Mouse (Mus musculus): ENCODE results near the gene Slc12a9. TPM values are rescaled to one million over a fixed set of nuclear protein-coding genes. Genes with fewer than 3 reads are reported as not detected.

Slc12a9 gene
- 2.5 and 6.4 TPM in 2 replicates for polyA plus RNA-seq (2012; ENCODE audit: insufficient read depth, low replicate concordance)

DNA sequence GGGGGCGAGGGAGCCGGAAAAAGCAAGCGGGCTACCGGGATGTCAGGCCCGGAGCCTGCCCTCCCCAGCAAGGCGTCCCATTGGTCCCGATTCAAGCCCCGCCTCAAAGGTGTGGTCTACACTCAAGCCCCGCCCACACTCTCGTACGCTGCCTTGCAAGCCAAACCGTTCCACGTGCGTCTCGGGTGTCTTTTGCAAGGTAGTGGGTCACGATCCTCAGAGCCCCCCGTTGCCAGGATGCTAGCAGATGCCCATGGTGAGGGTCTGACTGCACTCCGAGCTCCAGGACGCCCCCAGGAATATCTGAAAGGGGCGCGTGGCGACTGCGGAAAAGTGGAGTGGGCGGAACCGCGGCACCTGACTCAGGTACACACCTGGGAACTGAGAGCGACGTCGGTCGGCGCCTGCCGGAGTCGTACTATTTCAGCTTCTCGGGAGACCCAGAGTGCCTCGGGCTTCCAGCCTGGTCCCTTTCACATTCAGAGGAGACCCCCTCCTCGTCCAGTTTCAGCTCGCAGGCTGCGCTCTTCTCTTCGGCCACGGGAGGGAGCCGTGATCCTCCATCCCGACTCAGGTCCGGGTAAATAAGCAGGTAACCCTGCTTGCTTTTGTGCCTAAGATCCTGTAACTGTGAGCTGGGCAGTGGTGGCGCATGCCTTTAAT lies at the start of gene Slc12a9:
TSS of gene Slc12a9 (minus strand) at position 86 of the 663 bp plus-strand sequence.
- H3K27me3 ChIP-seq (replicated peaks): peaks cover 19% of the 10 kb centered on the region
- TF ChIP-seq GATA1 (IDR thresholded peaks at IDR 0.05; ENCODE audit: borderline replicate concordance, low read length): no peak
- TF ChIP-seq FLI1 (IDR thresholded peaks at IDR 0.05; ENCODE audit: low read length): no peak
- peak within 1 kb of the TSS; percentile 97 for H3K4me3 ChIP-seq (replicated peaks)
- peaks cover 9% of the 10 kb centered on the region for H3K36me3 ChIP-seq (replicated peaks; ENCODE audit: low read length)
- H3K4me1 ChIP-seq: peaks cover 64% of the 10 kb centered on the region
- no peaks in the 10 kb centered on the region for H3K9me3 ChIP-seq

DNA sequence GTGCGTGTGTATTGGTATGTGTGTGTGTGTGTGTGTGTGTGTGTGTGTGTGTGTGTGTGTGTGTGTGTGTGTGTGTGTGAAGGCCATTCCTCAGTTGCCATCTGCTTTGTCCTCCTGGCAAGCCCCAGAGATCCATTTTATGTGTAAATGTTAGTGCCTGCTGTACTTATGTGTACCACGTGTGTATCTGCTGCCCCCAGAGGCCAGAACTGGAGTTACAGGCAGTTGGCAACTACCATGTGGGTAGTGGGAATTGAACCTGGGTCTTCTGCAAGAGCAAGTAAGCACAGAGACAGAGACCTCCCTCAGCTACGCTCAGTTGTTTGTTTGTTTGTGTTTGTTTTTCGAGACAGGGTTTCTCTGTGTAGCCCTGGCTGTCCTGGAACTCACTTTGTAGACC lies 47.8 kb upstream of the Slc12a9 start:
- Histone ChIP-seq H3K4me3 (replicated peaks) (no peak overlapping the region), H3K27me3 (replicated peaks) (peaks cover 38% of the 10 kb centered on the region), H3K4me1 (peaks cover 4% of the 10 kb centered on the region), H3K36me3 (replicated peaks; ENCODE audit: low read length) (no peaks in the 10 kb centered on the region), H3K9me3 (no peaks in the 10 kb centered on the region)
- TF ChIP-seq GATA1 (IDR thresholded peaks at IDR 0.05; ENCODE audit: borderline replicate concordance, low read length): no peak
- no peak for TF ChIP-seq FLI1 (IDR thresholded peaks at IDR 0.05; ENCODE audit: low read length)

DNA sequence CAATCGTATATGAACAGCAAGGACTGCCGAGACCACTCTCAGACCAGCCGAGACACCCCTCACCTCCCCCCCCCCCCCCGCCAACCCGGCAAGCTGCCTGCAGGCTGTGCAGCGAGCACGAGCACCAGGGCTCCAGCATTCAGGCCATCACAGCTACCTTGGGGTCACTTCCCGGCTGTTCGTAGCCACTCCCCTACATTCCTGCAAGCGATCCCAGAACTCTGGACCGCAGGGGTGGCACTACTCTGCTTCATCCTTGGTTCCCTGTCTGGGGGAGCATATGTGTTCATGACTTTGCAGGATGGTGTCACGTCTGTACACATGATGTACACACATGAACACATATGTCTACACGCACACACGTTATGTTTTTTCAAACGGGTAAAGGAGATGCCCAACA lies 44.2 kb upstream of the Slc12a9 start:
- no peak for TF ChIP-seq GATA1 (IDR thresholded peaks at IDR 0.05; ENCODE audit: borderline replicate concordance, low read length)
- no peak for TF ChIP-seq FLI1 (IDR thresholded peaks at IDR 0.05; ENCODE audit: low read length)
- H3K36me3 ChIP-seq (replicated peaks; ENCODE audit: low read length): no peaks in the 10 kb centered on the region
- peaks cover 4% of the 10 kb centered on the region for H3K4me1 ChIP-seq
- peaks cover 44% of the 10 kb centered on the region for H3K27me3 ChIP-seq (replicated peaks)
- no peak overlapping the region for H3K4me3 ChIP-seq (replicated peaks)
- H3K9me3 ChIP-seq: no peaks in the 10 kb centered on the region

DNA sequence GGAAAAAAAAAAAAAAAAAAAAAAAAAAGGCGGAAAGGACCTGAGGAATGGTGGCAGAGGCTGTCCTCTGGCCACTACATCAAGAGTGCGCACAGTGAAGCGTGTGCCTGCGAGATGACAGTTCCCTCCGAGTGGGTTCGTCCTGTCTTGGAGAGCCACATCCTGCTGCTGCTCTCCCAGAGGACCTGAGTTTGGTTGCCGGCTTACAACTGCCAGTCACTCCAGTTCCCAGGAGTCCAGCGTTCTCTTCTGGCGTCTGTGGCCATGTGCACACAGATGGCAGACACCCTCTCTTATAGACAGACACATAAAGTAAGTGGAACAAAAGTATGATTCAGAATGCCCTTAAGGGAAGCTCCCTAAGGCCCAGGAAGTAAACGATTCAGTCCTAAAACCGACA lies 43.8 kb upstream of the Slc12a9 start:
- H3K36me3 ChIP-seq (replicated peaks; ENCODE audit: low read length): no peaks in the 10 kb centered on the region
- H3K4me1 ChIP-seq: peaks cover 4% of the 10 kb centered on the region
- H3K27me3 ChIP-seq (replicated peaks): peaks cover 43% of the 10 kb centered on the region
- H3K9me3 ChIP-seq: no peaks in the 10 kb centered on the region
- TF ChIP-seq FLI1 (IDR thresholded peaks at IDR 0.05; ENCODE audit: low read length) (no peak), GATA1 (IDR thresholded peaks at IDR 0.05; ENCODE audit: borderline replicate concordance, low read length) (no peak)
- H3K4me3 ChIP-seq (replicated peaks): no peak overlapping the region

DNA sequence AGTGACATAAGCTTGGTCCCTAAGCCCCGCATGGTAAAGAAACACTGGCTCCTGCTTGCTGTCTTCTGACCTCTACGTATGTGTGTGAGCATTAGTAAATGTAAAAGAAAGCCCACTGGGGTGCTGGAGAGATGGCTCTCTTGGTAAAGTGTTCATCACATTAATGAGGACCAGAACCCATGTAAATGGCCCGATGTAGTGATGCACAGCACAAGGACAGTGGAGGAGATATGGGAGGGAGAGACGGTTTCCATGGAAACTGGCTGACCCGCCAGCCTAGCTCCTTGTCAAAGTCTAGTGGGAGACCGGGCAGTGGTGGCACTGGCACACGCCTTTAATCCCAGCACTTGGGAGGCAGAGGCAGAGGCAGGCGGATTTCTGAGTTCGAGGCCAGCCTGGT lies 43.3 kb upstream of the Slc12a9 start:
- Histone ChIP-seq H3K4me3 (replicated peaks) (no peak overlapping the region), H3K4me1 (peaks cover 4% of the 10 kb centered on the region), H3K9me3 (no peaks in the 10 kb centered on the region), H3K27me3 (replicated peaks) (peaks cover 43% of the 10 kb centered on the region), H3K36me3 (replicated peaks; ENCODE audit: low read length) (no peaks in the 10 kb centered on the region)
- TF ChIP-seq FLI1 (IDR thresholded peaks at IDR 0.05; ENCODE audit: low read length): no peak

DNA sequence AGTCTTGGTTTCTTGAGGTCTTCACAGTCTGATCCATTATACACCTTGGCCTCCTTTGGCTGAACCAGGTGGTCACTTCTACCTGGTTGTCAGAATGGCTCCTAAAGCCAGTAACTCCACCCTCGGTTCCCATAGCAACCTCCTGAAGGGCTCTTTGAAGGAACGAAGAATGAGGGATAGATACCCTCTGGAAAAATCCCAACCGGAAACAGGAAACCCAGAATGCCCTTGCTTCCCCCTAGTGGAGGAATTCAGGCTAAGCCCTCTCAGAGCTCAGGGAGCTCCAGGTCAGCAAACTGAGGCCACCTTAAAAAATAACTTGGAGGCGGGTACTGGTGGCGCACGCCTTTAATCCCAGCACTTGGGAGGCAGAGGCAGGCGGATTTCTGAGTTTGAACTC lies 42.8 kb upstream of the Slc12a9 start:
- H3K4me1 ChIP-seq: peaks cover 4% of the 10 kb centered on the region
- no peaks in the 10 kb centered on the region for H3K36me3 ChIP-seq (replicated peaks; ENCODE audit: low read length)
- peaks cover 44% of the 10 kb centered on the region for H3K27me3 ChIP-seq (replicated peaks)
- H3K4me3 ChIP-seq (replicated peaks): no peak overlapping the region
- H3K9me3 ChIP-seq: no peaks in the 10 kb centered on the region
- TF ChIP-seq FLI1 (IDR thresholded peaks at IDR 0.05; ENCODE audit: low read length): no peak
- TF ChIP-seq GATA1 (IDR thresholded peaks at IDR 0.05; ENCODE audit: borderline replicate concordance, low read length): no peak

DNA sequence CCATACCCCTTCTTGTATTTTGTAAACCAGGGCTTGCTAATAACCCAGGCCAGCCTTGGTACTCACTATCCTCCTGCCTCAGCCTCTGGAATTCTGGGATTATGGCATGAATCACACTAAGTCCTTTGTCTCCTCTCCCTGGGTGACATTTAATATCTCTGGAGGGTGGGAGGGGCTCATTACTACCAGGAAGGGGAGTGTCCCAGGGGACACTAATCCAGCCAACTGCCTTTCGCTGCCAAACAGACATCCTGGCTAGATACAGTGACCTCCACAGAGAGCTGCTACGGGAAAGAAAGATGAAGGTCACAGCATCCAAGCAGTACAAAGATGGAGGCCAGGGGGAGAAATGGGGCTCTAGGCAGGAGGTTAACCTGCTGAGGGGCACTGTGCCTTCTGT lies 42.2 kb upstream of the Slc12a9 start:
- Histone ChIP-seq H3K36me3 (replicated peaks; ENCODE audit: low read length) (no peaks in the 10 kb centered on the region), H3K4me1 (peaks cover 7% of the 10 kb centered on the region), H3K4me3 (replicated peaks) (no peak overlapping the region), H3K9me3 (no peaks in the 10 kb centered on the region), H3K27me3 (replicated peaks) (peaks cover 49% of the 10 kb centered on the region)
- TF ChIP-seq FLI1 (IDR thresholded peaks at IDR 0.05; ENCODE audit: low read length) (no peak), GATA1 (IDR thresholded peaks at IDR 0.05; ENCODE audit: borderline replicate concordance, low read length) (no peak)

DNA sequence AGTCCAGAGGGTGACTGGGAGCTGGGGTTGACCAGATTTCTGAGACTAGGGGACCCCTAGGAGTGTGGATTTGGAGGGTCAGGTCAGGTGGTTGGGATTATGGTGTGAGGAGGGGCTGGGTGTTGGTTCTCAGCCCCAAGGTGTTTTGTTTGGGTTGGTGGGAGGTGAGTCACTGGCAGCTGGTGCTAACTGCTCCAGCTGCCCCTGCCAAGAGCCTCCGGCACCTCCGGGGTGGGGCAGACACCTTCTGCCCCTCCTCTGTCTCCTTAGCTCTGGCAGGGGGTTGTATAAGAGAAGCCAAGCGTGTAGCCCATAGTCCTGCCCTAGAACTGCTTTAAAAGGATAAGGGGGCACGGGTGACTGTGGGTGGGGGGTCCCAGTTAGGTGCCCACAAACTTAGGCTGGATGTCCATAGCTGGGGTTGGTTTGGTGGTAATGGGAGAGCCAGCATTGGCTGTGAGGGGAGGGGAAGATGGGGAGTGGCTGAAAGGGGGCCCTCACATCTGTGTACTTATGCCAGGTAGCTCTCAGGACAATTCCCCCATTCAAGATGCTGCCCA lies 41.2 kb upstream of the Slc12a9 start:
- no peak for TF ChIP-seq FLI1 (IDR thresholded peaks at IDR 0.05; ENCODE audit: low read length)
- H3K4me3 ChIP-seq (replicated peaks): no peak overlapping the region
- H3K4me1 ChIP-seq: peaks cover 9% of the 10 kb centered on the region
- H3K9me3 ChIP-seq: no peaks in the 10 kb centered on the region
- peaks cover 53% of the 10 kb centered on the region for H3K27me3 ChIP-seq (replicated peaks)
- H3K36me3 ChIP-seq (replicated peaks; ENCODE audit: low read length): no peaks in the 10 kb centered on the region

DNA sequence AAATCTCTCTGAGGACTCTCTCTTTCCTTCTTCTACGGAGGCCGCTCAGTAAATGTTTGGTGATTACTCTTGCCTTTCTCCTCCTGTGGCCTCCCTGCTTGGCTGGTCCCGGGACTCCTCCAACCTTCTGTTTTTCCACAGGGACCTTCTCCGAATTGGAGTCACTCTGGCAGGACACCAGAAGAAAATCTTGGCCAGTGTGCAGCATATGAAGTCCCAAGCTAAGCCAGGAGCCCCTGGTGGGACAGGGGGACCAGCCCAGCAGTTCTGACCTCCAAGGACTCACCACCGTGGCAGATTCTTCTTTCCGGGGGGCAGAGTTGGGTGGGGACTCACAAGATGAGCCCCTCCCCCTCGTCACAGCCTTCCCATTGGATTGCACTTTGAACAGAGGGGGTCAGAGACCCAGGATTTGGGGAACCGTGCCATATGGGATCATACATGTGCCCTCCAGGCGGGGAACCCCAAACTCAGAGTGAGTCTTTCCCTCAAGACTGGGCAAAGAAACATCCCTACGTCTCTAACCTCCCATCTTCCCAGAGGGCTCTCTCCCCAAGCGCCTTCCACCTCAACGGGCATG lies 40.1 kb upstream of the Slc12a9 start:
- Histone ChIP-seq H3K4me3 (replicated peaks) (no peak overlapping the region), H3K4me1 (peaks cover 9% of the 10 kb centered on the region), H3K27me3 (replicated peaks) (peaks cover 57% of the 10 kb centered on the region), H3K9me3 (no peaks in the 10 kb centered on the region), H3K36me3 (replicated peaks; ENCODE audit: low read length) (no peaks in the 10 kb centered on the region)
- TF ChIP-seq FLI1 (IDR thresholded peaks at IDR 0.05; ENCODE audit: low read length) (no peak), GATA1 (IDR thresholded peaks at IDR 0.05; ENCODE audit: borderline replicate concordance, low read length) (no peak)

DNA sequence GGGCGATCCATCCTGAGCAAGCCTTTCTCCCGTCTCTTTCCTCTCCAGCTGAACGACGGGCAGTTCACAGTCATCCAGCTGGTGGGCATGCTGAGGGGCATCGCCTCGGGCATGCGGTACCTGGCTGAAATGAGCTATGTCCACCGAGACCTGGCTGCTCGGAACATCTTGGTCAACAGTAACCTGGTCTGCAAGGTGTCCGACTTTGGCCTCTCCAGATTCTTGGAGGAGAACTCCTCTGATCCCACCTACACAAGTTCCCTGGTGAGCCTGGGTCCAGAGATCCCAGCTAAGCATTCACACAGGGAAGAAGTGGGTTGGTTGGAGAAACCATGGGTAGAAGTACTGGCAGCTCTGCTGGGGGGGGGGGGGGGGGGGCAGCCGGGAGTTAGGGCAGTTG lies 36.3 kb upstream of the Slc12a9 start:
- peaks cover 42% of the 10 kb centered on the region for H3K27me3 ChIP-seq (replicated peaks)
- H3K4me3 ChIP-seq (replicated peaks): no peak overlapping the region
- H3K36me3 ChIP-seq (replicated peaks; ENCODE audit: low read length): no peaks in the 10 kb centered on the region
- peaks cover 6% of the 10 kb centered on the region; the same call in 1 of the 2 replicates for H3K4me1 ChIP-seq
- no peaks in the 10 kb centered on the region for H3K9me3 ChIP-seq
- TF ChIP-seq FLI1 (IDR thresholded peaks at IDR 0.05; ENCODE audit: low read length) (no peak), GATA1 (IDR thresholded peaks at IDR 0.05; ENCODE audit: borderline replicate concordance, low read length) (no peak)
